Mouse (Mus musculus) kidney, postnatal 0 days (tissue): ENCODE results near the gene Clybl. TPM values are rescaled to one million over a fixed set of nuclear protein-coding genes. Genes with fewer than 3 reads are reported as not detected.

Experiments
- ATAC-seq: fragments of 200-750 bp; cut with Nextera tagmentation; replicated peaks from 2 replicates; pipeline ENCODE4 v1.8.0; 2017; ENCODE audit warnings: low read depth, moderate number of reproducible peaks, moderate TSS enrichment, moderate library complexity; ENCODE audit not compliant: low FRiP score
- DNase-seq: peaks from one replicate; pipeline ENCODE4 v3.0.0-alpha.2; 2016; ENCODE audit warnings: low spot score
- H3K27ac ChIP-seq: fragments of 300-500 bp; sonication (generic); 2 replicates; pipeline ENCODE4 v1.5.1; 2014; ENCODE audit warnings: mild to moderate bottlenecking
- H3K27me3 ChIP-seq: fragments of 300-500 bp; sonication (generic); 2 replicates; pipeline ENCODE4 v1.6.1; 2014; ENCODE audit warnings: low read length, mixed read lengths; ENCODE audit not compliant: insufficient read depth
- H3K36me3 ChIP-seq: fragments of 300-500 bp; sonication (generic); 2 replicates; pipeline ENCODE4 v1.6.1; 2014; ENCODE audit warnings: low read length, mixed read lengths; ENCODE audit not compliant: insufficient read depth
- H3K4me1 ChIP-seq: fragments of 300-500 bp; sonication (generic); replicated peaks from 2 replicates; pipeline ENCODE4 v1.6.1; 2014; ENCODE audit warnings: antibody characterized with exemption, low read length, mixed read lengths; ENCODE audit not compliant: insufficient read depth
- H3K4me2 ChIP-seq: fragments of 300-500 bp; sonication (generic); 2 replicates; pipeline ENCODE4 v1.6.1; 2014; ENCODE audit warnings: mild to moderate bottlenecking, low read length, moderate library complexity, mixed read lengths
- H3K4me3 ChIP-seq: fragments of 300-500 bp; sonication (generic); replicated peaks from 2 replicates; pipeline ENCODE4 v1.5.1; 2014; ENCODE audit warnings: low read depth, low read length
- H3K9ac ChIP-seq: fragments of 300-500 bp; sonication (generic); 2 replicates; pipeline ENCODE4 v1.6.1; 2014; ENCODE audit warnings: low read depth, low read length
- H3K9me3 ChIP-seq: fragments of 300-500 bp; sonication (generic); replicated peaks from 2 replicates; pipeline ENCODE4 v1.6.1; 2016; ENCODE audit warnings: low read length, inconsistent platforms, mixed read lengths
- CTCF ChIP-seq: IDR thresholded peaks from 2 replicates; pipeline ENCODE4 v1.5.1; 2016; ENCODE audit warnings: antibody characterized with exemption, low read depth, mild to moderate bottlenecking, moderate library complexity
- WGBS: fragments of 180-500 bp; shearing (Covaris S2); extraction: QIAGEN DNeasy Blood & Tissue Kit; methylation state at CpG from one replicate; pipeline ENCODE4 v1.1.7; 2014; 5-methylcytosine and 5-hydroxymethylcytosine counted together
- polyA plus RNA-seq: library from polyadenylated mRNA; unstranded; fragments of >200 nt; fragmentation: Nextera tagmentation; extraction: Ambion mirVana; gene quantifications from 2 replicates; pipeline ENCODE4 v1.2.1, GENCODE M21; 2015

Clybl gene
- polyA plus RNA-seq, 1 experiment from 2014 or later = 45.7 TPM

DNA sequence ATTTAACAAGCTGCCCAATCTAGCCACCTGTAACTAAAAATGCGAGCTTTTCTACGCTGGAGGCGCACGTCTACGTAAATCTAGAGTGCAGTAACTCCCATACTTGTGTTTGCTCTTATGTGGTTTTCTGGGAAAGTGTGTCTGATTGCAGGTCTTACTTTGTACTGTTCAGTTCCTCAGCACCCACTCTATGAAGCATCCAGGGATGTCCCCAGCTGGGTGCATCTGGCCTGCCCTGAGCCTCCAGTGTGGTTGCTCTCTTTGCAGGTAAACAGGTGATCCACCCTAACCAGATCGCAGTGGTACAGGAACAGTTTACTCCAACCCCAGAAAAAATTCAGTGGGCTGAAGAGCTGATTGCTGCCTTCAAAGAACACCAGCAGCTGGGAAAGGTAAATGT lies 202.4 kb downstream of the Clybl start:
- Histone ChIP-seq H3K27me3 (0 out of 2 replicates have a peak, but pooled peaks cover 10% of the 10 kb centered on the region), H3K4me3 (no peak overlapping the region), H3K9me3 (no peaks in the 10 kb centered on the region), H3K36me3 (no peaks in the 10 kb centered on the region), H3K4me1 (no peaks in the 10 kb centered on the region), H3K9ac (no peak overlapping the region), H3K4me2 (no peak overlapping the region), H3K27ac (no peak overlapping the region)
- 70% methylated on average over 6 of the region's 6 CpGs for WGBS
- DNase-seq = no peak
- no peak for ATAC-seq
- TF ChIP-seq CTCF = no peak

DNA sequence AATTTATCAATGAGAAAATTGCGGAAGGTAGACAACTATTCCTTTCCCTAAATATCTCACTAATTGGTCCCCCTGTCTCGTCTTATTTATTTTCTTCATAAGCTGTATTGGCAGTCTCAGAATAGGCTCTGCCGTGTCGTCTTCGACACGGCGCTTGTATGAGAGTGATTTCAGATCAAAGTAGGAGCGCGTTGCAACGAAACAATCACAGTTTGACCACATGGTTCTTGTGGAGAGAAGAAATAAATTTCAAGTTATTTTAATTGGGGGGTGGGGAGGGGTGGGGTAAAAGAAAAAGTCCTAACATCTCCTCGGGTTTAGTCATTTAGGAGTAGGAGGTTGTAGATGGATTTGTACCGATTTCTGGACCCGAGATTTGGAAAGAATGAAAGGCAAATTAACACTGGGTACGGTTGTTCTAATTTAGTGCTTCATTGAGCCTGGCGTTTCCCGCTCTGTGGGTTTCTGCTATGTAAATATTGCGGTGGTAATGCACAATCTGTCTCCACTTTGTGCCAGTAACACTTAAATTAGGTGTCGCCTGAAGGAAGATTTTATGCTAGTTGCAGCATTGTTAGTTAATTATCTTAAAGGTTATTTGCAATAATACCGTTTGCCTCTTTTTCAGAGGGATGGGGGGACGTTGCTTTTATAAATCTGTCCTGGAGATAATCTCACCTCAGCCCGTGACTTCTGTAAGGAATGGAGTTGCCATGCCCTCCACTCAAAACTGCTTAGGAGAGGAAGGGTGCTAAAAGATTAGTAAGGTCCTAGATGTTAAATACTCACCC lies 203.1 kb downstream of the Clybl start:
- DNase-seq = no peak
- H3K9ac ChIP-seq = no peak overlapping the region

DNA sequence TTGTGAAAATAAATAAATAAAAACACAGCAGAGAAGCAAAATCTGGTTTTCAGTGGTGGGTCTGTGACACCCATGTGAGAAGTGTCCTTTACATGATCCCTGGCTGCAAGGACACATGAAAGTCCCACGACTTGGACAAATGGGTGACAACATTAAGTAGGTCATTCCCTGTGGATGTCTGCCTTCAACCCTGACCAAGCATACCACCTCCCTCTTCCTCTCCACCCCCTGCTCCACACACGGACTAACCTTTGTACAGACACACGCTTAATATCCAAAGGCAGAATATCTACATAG lies 203.7 kb downstream of the Clybl start:
- Histone ChIP-seq H3K27ac (no peak overlapping the region), H3K9ac (no peak overlapping the region), H3K4me1 (no peaks in the 10 kb centered on the region), H3K4me3 (no peak overlapping the region), H3K27me3 (0 out of 2 replicates have a peak, but pooled peaks cover 10% of the 10 kb centered on the region), H3K4me2 (no peak overlapping the region), H3K36me3 (no peaks in the 10 kb centered on the region), H3K9me3 (no peaks in the 10 kb centered on the region)
- TF ChIP-seq CTCF = no peak
- WGBS = 49% methylated on average over 3 of the region's 3 CpGs
- ATAC-seq (no peak), DNase-seq (no peak)

More for the DNA sequence above, 203.1 kb downstream of the Clybl start:
- ATAC-seq = no peak
- Histone ChIP-seq H3K27me3 (0 out of 2 replicates have a peak, but pooled peaks cover 10% of the 10 kb centered on the region), H3K4me3 (no peak overlapping the region), H3K9me3 (no peaks in the 10 kb centered on the region), H3K36me3 (no peaks in the 10 kb centered on the region), H3K4me2 (no peak overlapping the region), H3K4me1 (no peaks in the 10 kb centered on the region), H3K27ac (no peak overlapping the region)
- no peak for TF ChIP-seq CTCF
- WGBS = 39% methylated on average over 21 of the region's 21 CpGs

DNA sequence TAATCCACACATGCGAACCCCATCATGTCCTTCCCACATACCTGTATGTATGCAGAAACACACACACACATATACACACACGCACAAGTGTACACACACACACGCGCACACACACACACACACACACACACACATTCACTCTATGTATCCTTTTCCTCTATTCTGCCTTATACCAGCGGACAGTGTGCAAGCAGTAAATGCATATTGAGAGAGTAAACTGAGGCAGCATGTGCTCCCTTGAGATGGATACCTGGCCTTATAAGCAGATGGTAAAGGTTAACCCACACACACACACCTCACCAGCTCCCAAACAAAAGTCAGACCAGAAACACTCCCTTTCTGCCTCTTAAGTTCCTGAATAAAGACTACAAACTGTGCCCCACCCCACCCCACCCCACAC lies 204.3 kb downstream of the Clybl start:
- 94% methylated on average over 5 of the region's 5 CpGs for WGBS
- ATAC-seq = no peak

DNA sequence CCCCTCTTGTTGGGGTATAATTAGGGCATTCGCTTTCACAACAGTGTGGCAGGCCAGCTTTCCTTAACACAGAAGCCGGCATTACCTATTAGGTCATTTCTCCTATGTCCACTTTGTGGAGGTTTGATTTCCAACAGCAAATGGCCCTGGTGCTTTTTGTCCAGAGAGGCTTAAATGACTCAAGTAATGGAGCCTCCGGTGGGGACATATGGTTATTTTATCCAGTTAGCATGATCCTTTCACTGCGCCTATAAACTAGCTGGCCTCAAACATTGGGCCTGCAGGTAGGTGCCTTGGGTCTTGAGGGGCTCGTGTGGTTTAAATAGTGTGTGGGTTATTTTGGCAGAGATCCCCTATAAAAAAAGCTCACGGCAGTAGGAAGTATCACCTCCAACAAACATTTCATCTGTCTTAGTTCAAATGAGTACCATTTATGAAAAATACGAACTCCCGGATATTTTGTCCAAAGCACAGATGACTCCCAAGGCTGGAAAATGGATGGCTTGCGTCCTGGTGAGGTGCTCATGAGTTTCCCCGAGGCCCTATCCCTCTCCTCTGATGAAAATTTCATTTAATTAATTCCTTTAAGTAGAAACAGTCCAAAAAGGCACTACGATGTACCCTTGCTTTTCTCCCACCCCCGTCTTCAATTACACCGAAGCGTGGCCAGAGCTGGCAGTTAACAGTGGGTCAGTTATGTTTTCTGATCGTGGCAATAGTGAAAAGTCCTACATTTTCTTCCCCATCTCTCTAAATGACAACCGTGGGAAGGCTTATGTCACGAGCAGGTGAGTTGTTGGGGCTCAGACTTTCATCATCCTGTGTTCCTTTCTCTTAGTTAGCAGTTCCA lies 205.0 kb downstream of the Clybl start:
- Histone ChIP-seq H3K9ac (no peak overlapping the region), H3K27me3 (0 out of 2 replicates have a peak, but pooled peaks cover 10% of the 10 kb centered on the region), H3K4me3 (no peak overlapping the region), H3K4me2 (no peak overlapping the region), H3K36me3 (no peaks in the 10 kb centered on the region), H3K9me3 (no peaks in the 10 kb centered on the region), H3K4me1 (no peaks in the 10 kb centered on the region), H3K27ac (no peak overlapping the region)
- DNase-seq = no peak
- no peak for TF ChIP-seq CTCF
- no peak for ATAC-seq
- 90% methylated on average over 17 of the region's 17 CpGs for WGBS

More for the DNA sequence above, 204.3 kb downstream of the Clybl start:
- H3K27me3 ChIP-seq = 0 out of 2 replicates have a peak, but pooled peaks cover 10% of the 10 kb centered on the region
- H3K4me3 ChIP-seq = no peak overlapping the region
- DNase-seq = no peak
- no peak overlapping the region for H3K9ac ChIP-seq
- no peaks in the 10 kb centered on the region for H3K36me3 ChIP-seq
- no peak for TF ChIP-seq CTCF
- H3K27ac ChIP-seq = no peak overlapping the region
- no peak overlapping the region for H3K4me2 ChIP-seq
- no peaks in the 10 kb centered on the region for H3K4me1 ChIP-seq
- H3K9me3 ChIP-seq = no peaks in the 10 kb centered on the region

DNA sequence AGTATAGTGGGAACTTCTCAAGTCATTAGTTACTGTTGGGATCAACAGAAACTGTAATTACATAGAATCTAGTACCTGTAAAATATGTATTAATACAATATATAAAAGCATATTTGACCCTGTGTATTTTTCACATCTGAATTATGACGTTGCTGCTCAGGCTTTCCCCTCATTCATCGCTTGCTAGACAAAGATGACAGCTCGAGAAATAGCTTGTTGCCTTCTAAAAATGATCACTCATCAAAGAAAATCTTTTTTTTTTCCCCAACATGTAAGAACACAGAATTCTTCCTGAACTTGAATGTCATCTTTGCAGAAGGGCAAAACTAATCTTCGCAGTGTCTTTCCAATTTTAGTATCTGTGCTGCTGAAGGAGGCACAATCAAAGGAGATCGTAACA lies 206.3 kb downstream of the Clybl start:
- Histone ChIP-seq H3K4me2 (no peak overlapping the region), H3K9ac (no peak overlapping the region), H3K4me3 (no peak overlapping the region), H3K27ac (no peak overlapping the region), H3K36me3 (no peaks in the 10 kb centered on the region), H3K4me1 (no peaks in the 10 kb centered on the region), H3K9me3 (no peaks in the 10 kb centered on the region), H3K27me3 (0 out of 2 replicates have a peak, but pooled peaks cover 10% of the 10 kb centered on the region)
- no peak for DNase-seq
- WGBS = 85% methylated on average over 5 of the region's 5 CpGs
- ATAC-seq = no peak
- TF ChIP-seq CTCF = no peak
